Mouse (Mus musculus) hindbrain, embryonic 12.5 days (tissue): ENCODE measurements around the gene Frmpd2. TPM values are rescaled to one million over a fixed set of nuclear protein-coding genes. Genes with fewer than 3 reads are reported as not detected.
A peak's percentile ranks its signal among the peaks of the same experiment; 100 is the strongest.

Experiments
- ATAC-seq: fragments of 200-750 bp; cut with Nextera tagmentation; 2 replicates; pipeline ENCODE4 v1.8.0; 2017; ENCODE audit warnings: moderate TSS enrichment; ENCODE audit not compliant: low FRiP score
- H3K27ac ChIP-seq: fragments of 300-500 bp; sonication (generic); 2 replicates; pipeline ENCODE4 v1.5.1; 2016; ENCODE audit warnings: mild to moderate bottlenecking
- H3K27me3 ChIP-seq: fragments of 300-500 bp; sonication (generic); 2 replicates; pipeline ENCODE4 v1.6.1; 2016; ENCODE audit warnings: mild to moderate bottlenecking
- H3K36me3 ChIP-seq: fragments of 300-500 bp; sonication (generic); 2 replicates; pipeline ENCODE4 v1.6.1; 2016; ENCODE audit warnings: mild to moderate bottlenecking
- H3K4me1 ChIP-seq: fragments of 300-500 bp; sonication (generic); 2 replicates; pipeline ENCODE4 v1.6.1; 2016
- H3K4me2 ChIP-seq: fragments of 300-500 bp; sonication (generic); replicated peaks from 2 replicates; pipeline ENCODE4 v1.6.1; 2016; ENCODE audit warnings: mild to moderate bottlenecking
- H3K4me3 ChIP-seq: fragments of 300-500 bp; sonication (generic); 2 replicates; pipeline ENCODE4 v1.5.1; 2016; ENCODE audit warnings: mild to moderate bottlenecking
- H3K9ac ChIP-seq: fragments of 300-500 bp; sonication (generic); 2 replicates; pipeline ENCODE4 v1.6.1; 2016; ENCODE audit warnings: mild to moderate bottlenecking, moderate library complexity
- H3K9me3 ChIP-seq: fragments of 300-500 bp; sonication (generic); replicated peaks from 2 replicates; pipeline ENCODE4 v1.6.1; 2016; ENCODE audit warnings: mild to moderate bottlenecking
- WGBS: fragments of 180-500 bp; shearing (Covaris S2); methylation state at CpG from one replicate; pipeline ENCODE4 v1.1.7; 2016; 5-methylcytosine and 5-hydroxymethylcytosine counted together
- polyA plus RNA-seq: library from polyadenylated mRNA; unstranded; fragments of >200 nt; fragmentation: Nextera tagmentation; extraction: Ambion mirVana; gene quantifications from 2 replicates; pipeline ENCODE4 v1.2.1, GENCODE M21; 2016

Frmpd2 gene
- polyA plus RNA-seq, 1 experiment from 2014 or later: 0.09 TPM

GRCm38 (mm10) chr14:33514756-33515285 lies 43.3 kb downstream of the Frmpd2 start:
- ATAC-seq: no peak
- no peak overlapping the region for H3K4me3 ChIP-seq

GRCm38 (mm10) chr14:33521538-33521937 lies 50.0 kb downstream of the Frmpd2 start:
- Histone ChIP-seq H3K4me2 (no peak overlapping the region), H3K9ac (no peak overlapping the region), H3K9me3 (no peaks in the 10 kb centered on the region), H3K4me1 (peaks cover 2% of the 10 kb centered on the region; the same call in 1 of the 2 replicates), H3K27me3 (no peaks in the 10 kb centered on the region), H3K27ac (no peak overlapping the region), H3K36me3 (no peaks in the 10 kb centered on the region), H3K4me3 (no peak overlapping the region)
- WGBS: 61% methylated on average over 3 of the region's 3 CpGs
- ATAC-seq: no peak

More at GRCm38 (mm10) chr14:33514756-33515285, 43.3 kb downstream of the Frmpd2 start:
- Histone ChIP-seq H3K27me3 (no peaks in the 10 kb centered on the region), H3K4me2 (no peak overlapping the region), H3K9ac (no peak overlapping the region), H3K27ac (no peak overlapping the region), H3K36me3 (no peaks in the 10 kb centered on the region), H3K9me3 (no peaks in the 10 kb centered on the region), H3K4me1 (peaks cover 6% of the 10 kb centered on the region; the same call in 1 of the 2 replicates)
- WGBS: 71% methylated on average over 6 of the region's 6 CpGs

- H3K9ac ChIP-seq: no peak overlapping the region
- H3K27ac ChIP-seq: no peak overlapping the region
- H3K4me1 ChIP-seq: peaks cover 2% of the 10 kb centered on the region; the same call in 1 of the 2 replicates
- no peak overlapping the region for H3K4me3 ChIP-seq
- peak overlapping the region; percentile 17; the same call in 1 of the 2 replicates for H3K4me2 ChIP-seq
- H3K9me3 ChIP-seq: no peaks in the 10 kb centered on the region
- peak; percentile 86 for ATAC-seq
- no peaks in the 10 kb centered on the region for H3K27me3 ChIP-seq
- no peaks in the 10 kb centered on the region for H3K36me3 ChIP-seq
- WGBS: 57% methylated on average over 12 of the region's 12 CpGs
These were observed 53.9 kb downstream of the Frmpd2 start for GRCm38 (mm10) chr14:33525272-33525983.

- WGBS: 56% methylated on average over 2 of the region's 2 CpGs
These were observed 55.1 kb downstream of the Frmpd2 start for GRCm38 (mm10) chr14:33526621-33527020.

GRCm38 (mm10) chr14:33527938-33528337 lies 56.4 kb downstream of the Frmpd2 start:
- 63% methylated on average over 3 of the region's 3 CpGs for WGBS
- no peak overlapping the region for H3K4me2 ChIP-seq
- ATAC-seq: no peak

More at GRCm38 (mm10) chr14:33526621-33527020, 55.1 kb downstream of the Frmpd2 start:
- H3K9me3 ChIP-seq: no peaks in the 10 kb centered on the region
- peaks cover 2% of the 10 kb centered on the region; the same call in 1 of the 2 replicates for H3K4me1 ChIP-seq
- H3K27ac ChIP-seq: no peak overlapping the region
- no peak overlapping the region for H3K4me3 ChIP-seq
- H3K4me2 ChIP-seq: no peak overlapping the region
- ATAC-seq: no peak
- H3K36me3 ChIP-seq: no peaks in the 10 kb centered on the region
- H3K27me3 ChIP-seq: no peaks in the 10 kb centered on the region
- no peak overlapping the region for H3K9ac ChIP-seq

GRCm38 (mm10) chr14:33531331-33531912 lies 59.9 kb downstream of the Frmpd2 start:
- ATAC-seq: no peak
- 85% methylated on average over 8 of the region's 8 CpGs for WGBS
- Histone ChIP-seq H3K36me3 (no peaks in the 10 kb centered on the region), H3K4me3 (no peak overlapping the region), H3K4me2 (no peak overlapping the region), H3K27me3 (no peaks in the 10 kb centered on the region), H3K4me1 (no peaks in the 10 kb centered on the region), H3K9me3 (no peaks in the 10 kb centered on the region), H3K27ac (no peak overlapping the region), H3K9ac (no peak overlapping the region)

More at GRCm38 (mm10) chr14:33527938-33528337, 56.4 kb downstream of the Frmpd2 start:
- Histone ChIP-seq H3K27ac (no peak overlapping the region), H3K4me3 (no peak overlapping the region), H3K27me3 (no peaks in the 10 kb centered on the region), H3K36me3 (no peaks in the 10 kb centered on the region), H3K4me1 (peaks cover 2% of the 10 kb centered on the region; the same call in 1 of the 2 replicates), H3K9me3 (no peaks in the 10 kb centered on the region), H3K9ac (no peak overlapping the region)

GRCm38 (mm10) chr14:33532792-33533191 lies 61.3 kb downstream of the Frmpd2 start:
- H3K27ac ChIP-seq: no peak overlapping the region
- no peak overlapping the region for H3K9ac ChIP-seq
- no peaks in the 10 kb centered on the region for H3K9me3 ChIP-seq
- no peak for ATAC-seq
- no peak overlapping the region for H3K4me3 ChIP-seq
- H3K27me3 ChIP-seq: no peaks in the 10 kb centered on the region
- H3K36me3 ChIP-seq: no peaks in the 10 kb centered on the region
- 84% methylated on average over 5 of the region's 5 CpGs for WGBS
- no peaks in the 10 kb centered on the region for H3K4me1 ChIP-seq
- no peak overlapping the region for H3K4me2 ChIP-seq

GRCm38 (mm10) chr14:33533516-33533915 lies 62.0 kb downstream of the Frmpd2 start:
- H3K4me1 ChIP-seq: no peaks in the 10 kb centered on the region
- ATAC-seq: no peak
- H3K9me3 ChIP-seq: no peaks in the 10 kb centered on the region
- no peaks in the 10 kb centered on the region for H3K27me3 ChIP-seq
- no peak overlapping the region for H3K9ac ChIP-seq
- no peak overlapping the region for H3K4me3 ChIP-seq
- no peaks in the 10 kb centered on the region for H3K36me3 ChIP-seq
- H3K4me2 ChIP-seq: no peak overlapping the region
- WGBS: 68% methylated on average over 1 of the region's 1 CpGs
- H3K27ac ChIP-seq: no peak overlapping the region

GRCm38 (mm10) chr14:33535317-33535716 lies 63.8 kb downstream of the Frmpd2 start:
- no peaks in the 10 kb centered on the region for H3K9me3 ChIP-seq
- no peak overlapping the region for H3K9ac ChIP-seq
- H3K27me3 ChIP-seq: no peaks in the 10 kb centered on the region
- no peaks in the 10 kb centered on the region for H3K4me1 ChIP-seq
- H3K4me3 ChIP-seq: no peak overlapping the region
- no peak overlapping the region for H3K4me2 ChIP-seq
- no peak overlapping the region for H3K27ac ChIP-seq
- H3K36me3 ChIP-seq: no peaks in the 10 kb centered on the region
- 83% methylated on average over 6 of the region's 6 CpGs for WGBS
- no peak for ATAC-seq

GRCm38 (mm10) chr14:33539559-33540167 lies 68.2 kb downstream of the Frmpd2 start:
- Histone ChIP-seq H3K27me3 (no peaks in the 10 kb centered on the region), H3K4me2 (no peak overlapping the region), H3K9ac (no peak overlapping the region), H3K4me1 (no peaks in the 10 kb centered on the region), H3K4me3 (no peak overlapping the region), H3K36me3 (no peaks in the 10 kb centered on the region), H3K9me3 (no peaks in the 10 kb centered on the region), H3K27ac (no peak overlapping the region)
- 81% methylated on average over 7 of the region's 7 CpGs for WGBS
- no peak for ATAC-seq

GRCm38 (mm10) chr14:33545565-33546143 lies 74.2 kb downstream of the Frmpd2 start:
- 81% methylated on average over 8 of the region's 8 CpGs for WGBS
- peaks cover 4% of the 10 kb centered on the region for H3K4me1 ChIP-seq

GRCm38 (mm10) chr14:33548650-33549049 lies 77.2 kb downstream of the Frmpd2 start:
- Histone ChIP-seq H3K9ac (no peak overlapping the region), H3K27me3 (no peaks in the 10 kb centered on the region), H3K4me1 (peaks cover 4% of the 10 kb centered on the region), H3K9me3 (no peaks in the 10 kb centered on the region), H3K27ac (no peak overlapping the region), H3K36me3 (no peaks in the 10 kb centered on the region), H3K4me2 (no peak overlapping the region), H3K4me3 (no peak overlapping the region)
- no peak for ATAC-seq
- 74% methylated on average over 3 of the region's 3 CpGs for WGBS

More at GRCm38 (mm10) chr14:33545565-33546143, 74.2 kb downstream of the Frmpd2 start:
- no peak overlapping the region for H3K4me2 ChIP-seq
- ATAC-seq: no peak
- H3K27me3 ChIP-seq: no peaks in the 10 kb centered on the region
- H3K9ac ChIP-seq: no peak overlapping the region
- no peaks in the 10 kb centered on the region for H3K9me3 ChIP-seq
- H3K4me3 ChIP-seq: no peak overlapping the region
- H3K36me3 ChIP-seq: no peaks in the 10 kb centered on the region
- H3K27ac ChIP-seq: no peak overlapping the region
